Mouse (Mus musculus): ENCODE results near the gene Olfr1356. TPM values are rescaled to one million over a fixed set of nuclear protein-coding genes. Genes with fewer than 3 reads are reported as not detected.
"Not testable (repeated sequence)": the region's sequence is repeated elsewhere in the genome, so short reads cannot be mapped to it uniquely, and the experiment has no call there.

Olfr1356 gene
- polyA plus RNA-seq (2021), result not detected

- H3K27me3 ChIP-seq, result peaks cover 6% of the 10 kb centered on the region
- CTCF ChIA-PET, result no interaction called here
- no peak for ATAC-seq
- no peak for DNase-seq (ENCODE audit: low read depth, low spot score)
- POLR2A ChIA-PET, result no interaction called here
- in situ Hi-C loops (cut with MboI; ENCODE audit: low pct_unique_long_range_greater_than_20kb), result no loop called here
- TF ChIP-seq CTCF (IDR thresholded peaks at IDR 0.05), result no peak
Observed at GRCm38 (mm10) chr10:78852066-78852465, at the start of gene Olfr1356. Gene Olfr1356 (minus strand): TSS chr10:78852166.

GRCm38 (mm10) chr10:78875240-78875639 lies 23.3 kb upstream of the Olfr1356 start, which contains the start of gene Olfr1355:
Gene Olfr1355 (plus strand): TSS chr10:78875540.
- ATAC-seq, result no peak
- in situ Hi-C loops (cut with MboI; ENCODE audit: low pct_unique_long_range_greater_than_20kb), result no loop called here
- no peak for TF ChIP-seq CTCF (IDR thresholded peaks at IDR 0.05)
- CTCF ChIA-PET, result no interaction called here
- POLR2A ChIA-PET, result no interaction called here
- peaks cover 4% of the 10 kb centered on the region for H3K27me3 ChIP-seq
- no peak for DNase-seq (ENCODE audit: low read depth, low spot score)

DNA sequence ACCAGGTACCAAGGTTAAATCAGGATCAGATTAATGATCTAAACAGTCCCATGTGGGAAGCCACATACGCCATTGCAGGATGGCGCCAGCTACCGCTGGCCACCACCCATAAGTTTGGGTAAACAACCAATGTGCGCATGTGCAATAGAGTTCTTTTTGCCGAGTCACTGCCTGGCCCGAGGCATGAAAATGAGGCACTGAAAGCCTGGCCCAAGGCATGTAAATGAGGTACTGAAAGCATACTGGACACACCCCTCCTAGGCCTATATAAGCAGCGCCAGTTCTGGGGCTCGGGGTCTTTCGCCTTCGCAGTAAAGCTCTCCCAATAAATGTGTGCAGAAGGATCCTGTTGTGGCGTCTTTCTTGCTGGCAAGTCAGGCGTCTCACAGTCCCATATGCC lies 11.5 kb downstream of the Olfr1356 start:
- DNase-seq (ENCODE audit: low read depth, low spot score); in situ Hi-C loops (cut with MboI; ENCODE audit: low pct_unique_long_range_greater_than_20kb); H3K27me3 ChIP-seq; CTCF ChIA-PET; ATAC-seq: not testable (repeated sequence)
- POLR2A ChIA-PET, result interaction anchor here (0.6 kb wide), 1 partner anchor 112 kb away, joined by 3 read pairs; no protein-coding TSS in a partner anchor

GRCm38 (mm10) chr10:78812358-78813060 lies 39.5 kb downstream of the Olfr1356 start:
- POLR2A ChIA-PET, result no interaction called here
- no peak for TF ChIP-seq CTCF (IDR thresholded peaks at IDR 0.05)
- CTCF ChIA-PET, result no interaction called here
- in situ Hi-C loops (cut with MboI; ENCODE audit: low pct_unique_long_range_greater_than_20kb), result no loop called here
- ATAC-seq (no peak), DNase-seq (ENCODE audit: low read depth, low spot score) (no peak)
- H3K27me3 ChIP-seq, result peaks cover 6% of the 10 kb centered on the region

GRCm38 (mm10) chr10:78801449-78801848 lies 50.5 kb downstream of the Olfr1356 start:
- ChIA-PET POLR2A (no interaction called here), CTCF (no interaction called here)
- TF ChIP-seq CTCF (IDR thresholded peaks at IDR 0.05), result no peak
- ATAC-seq (no peak), DNase-seq (ENCODE audit: low read depth, low spot score) (no peak)
- in situ Hi-C loops (cut with MboI; ENCODE audit: low pct_unique_long_range_greater_than_20kb), result no loop called here
- H3K27me3 ChIP-seq, result no peaks in the 10 kb centered on the region

Other genes with a start within 250 kb of the Olfr1356 start
- not detected for gene Olfr1357, start 234.1 kb downstream of the Olfr1356 start, polyA plus RNA-seq (2021)
- gene Casp14, start 133.9 kb downstream of the Olfr1356 start, polyA plus RNA-seq (2021), result 0.04 TPM
- gene Ccdc105, start 99.1 kb downstream of the Olfr1356 start, polyA plus RNA-seq (2021), result not detected
- 0.45 TPM for gene Slc1a6, start 71.7 kb downstream of the Olfr1356 start, polyA plus RNA-seq (2021)
- not detected for gene Olfr1355, start 23.4 kb upstream of the Olfr1356 start, polyA plus RNA-seq (2021)
- gene Olfr1354, start 61.0 kb upstream of the Olfr1356 start, polyA plus RNA-seq (2021), result not detected
- gene Olfr8, start 98.5 kb upstream of the Olfr1356 start, polyA plus RNA-seq (2021), result not detected
- not detected for gene Olfr1353, start 111.1 kb upstream of the Olfr1356 start, polyA plus RNA-seq (2021)
- not detected for gene Olfr1352, start 128.9 kb upstream of the Olfr1356 start, polyA plus RNA-seq (2021)
- not detected for gene Olfr1351, start 160.3 kb upstream of the Olfr1356 start, polyA plus RNA-seq (2021)
- gene Olfr57, start 176.6 kb upstream of the Olfr1356 start, polyA plus RNA-seq (2021), result not detected
- 13.4 TPM for gene 2610008E11Rik, start 245.4 kb upstream of the Olfr1356 start, polyA plus RNA-seq (2021)